Mouse (Mus musculus) hindbrain, embryonic 10.5 days (tissue): ENCODE data around the gene Ghrl. TPM values are rescaled to one million over a fixed set of nuclear protein-coding genes. Genes with fewer than 3 reads are reported as not detected.
"Not testable (repeated sequence)": the region's sequence is repeated elsewhere in the genome, so short reads cannot be mapped to it uniquely, and the experiment has no call there.

Experiments
- DNase-seq: peaks from one replicate; pipeline ENCODE4 v3.0.0-alpha.2; 2017; ENCODE audit warnings: low spot score
- H3K27ac ChIP-seq: fragments of 300-500 bp; sonication (generic); 2 replicates; pipeline ENCODE4 v1.5.1; 2016; ENCODE audit warnings: mild to moderate bottlenecking, moderate library complexity
- H3K27me3 ChIP-seq: fragments of 300-500 bp; sonication (generic); 2 replicates; pipeline ENCODE4 v1.6.1; 2016; ENCODE audit warnings: mild to moderate bottlenecking; ENCODE audit not compliant: poor library complexity, insufficient read depth, severe bottlenecking
- H3K36me3 ChIP-seq: fragments of 300-500 bp; sonication (generic); 2 replicates; pipeline ENCODE4 v1.6.1; 2016; ENCODE audit warnings: mild to moderate bottlenecking, moderate library complexity
- H3K4me1 ChIP-seq: fragments of 300-500 bp; sonication (generic); replicated peaks from 2 replicates; pipeline ENCODE4 v1.6.1; 2016; ENCODE audit warnings: mild to moderate bottlenecking
- H3K4me3 ChIP-seq: fragments of 300-500 bp; sonication (generic); 2 replicates; pipeline ENCODE4 v1.5.1; 2016; ENCODE audit warnings: mild to moderate bottlenecking, moderate library complexity
- H3K9me3 ChIP-seq: fragments of 300-500 bp; sonication (generic); 2 replicates; pipeline ENCODE4 v1.6.1; 2016; ENCODE audit warnings: mild to moderate bottlenecking, moderate library complexity
- WGBS: fragments of 180-500 bp; shearing (Covaris S2); methylation state at CpG from one replicate; pipeline ENCODE4 v1.1.7; 2016; 5-methylcytosine and 5-hydroxymethylcytosine counted together
- polyA plus RNA-seq: library from polyadenylated mRNA; unstranded; fragments of >200 nt; fragmentation: Nextera tagmentation; extraction: Ambion mirVana; gene quantifications from 2 replicates; pipeline ENCODE4 v1.2.1, GENCODE M21; 2016

Ghrl gene
- polyA plus RNA-seq, 1 experiment from 2014 or later = 0.98 TPM

DNA sequence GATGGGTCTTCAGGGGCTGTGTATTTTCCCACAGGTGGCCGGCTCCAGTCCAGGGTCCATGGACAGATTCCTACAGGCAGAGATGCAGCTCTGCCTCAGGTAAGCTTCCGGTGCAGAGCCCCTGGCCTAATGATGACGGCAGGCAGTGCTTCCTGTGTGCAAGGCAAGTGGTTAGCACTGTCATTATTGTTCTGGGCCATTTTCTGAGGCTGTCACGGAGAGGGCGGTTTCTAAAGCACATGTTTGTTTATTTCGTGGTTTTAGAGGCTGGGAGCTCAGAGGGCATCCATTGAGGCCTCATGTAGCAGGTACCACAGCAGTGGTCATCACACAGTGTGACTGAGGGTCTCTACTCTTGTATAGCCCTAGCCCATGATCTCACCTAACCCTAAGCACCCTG, 46.7 kb downstream of the Ghrl start:
- H3K4me3 ChIP-seq = no peak overlapping the region
- WGBS = 87% methylated on average over 6 of the region's 6 CpGs
- H3K27me3 ChIP-seq = no peaks in the 10 kb centered on the region
- no peak overlapping the region for H3K27ac ChIP-seq
- no peaks in the 10 kb centered on the region for H3K36me3 ChIP-seq
- DNase-seq = no peak
- H3K9me3 ChIP-seq = no peaks in the 10 kb centered on the region
- H3K4me1 ChIP-seq = peaks cover 20% of the 10 kb centered on the region

DNA sequence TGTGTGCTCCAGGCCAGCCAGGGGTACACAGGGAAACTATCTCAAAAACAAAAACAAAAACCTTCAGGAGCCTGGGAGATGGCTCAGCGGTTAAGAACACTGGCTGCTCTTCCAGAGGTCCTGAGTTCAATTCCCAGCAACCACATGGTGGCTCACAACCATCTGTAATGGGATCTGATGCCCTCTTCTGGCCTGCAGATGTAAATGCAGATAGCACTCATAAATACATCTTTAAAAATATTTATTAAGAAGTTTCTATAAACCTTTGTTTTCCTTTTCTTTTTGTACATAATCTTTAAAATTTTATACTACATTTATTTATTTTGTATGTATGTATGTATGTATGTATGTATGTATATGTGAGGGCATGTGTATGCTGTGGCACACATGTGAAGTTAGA, 47.7 kb downstream of the Ghrl start:
- not testable (repeated sequence) for DNase-seq, H3K27me3 ChIP-seq, H3K36me3 ChIP-seq, H3K27ac ChIP-seq, H3K9me3 ChIP-seq, H3K4me3 ChIP-seq
- peaks cover 20% of the 10 kb centered on the region for H3K4me1 ChIP-seq
- 81% methylated on average over 1 of the region's 1 CpGs for WGBS

DNA sequence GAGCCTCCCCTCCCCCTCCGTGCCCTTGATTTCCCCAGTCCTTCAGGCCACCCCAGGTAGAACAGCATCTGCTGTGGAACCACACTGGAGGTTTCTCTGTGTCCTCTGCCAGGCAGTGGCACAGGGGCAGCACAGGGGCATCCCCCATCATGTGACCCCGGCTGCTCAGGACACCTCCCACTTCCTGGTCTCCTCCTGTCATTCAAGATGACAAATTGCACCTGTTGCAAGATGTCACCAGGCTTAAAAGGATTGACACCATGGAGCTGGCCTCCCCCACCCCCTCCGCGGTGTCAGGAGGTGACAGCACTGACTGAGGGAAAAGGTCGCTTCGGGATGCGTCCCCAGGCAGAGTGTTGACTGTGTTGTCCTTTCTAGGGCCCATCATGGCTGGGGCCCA, 49.9 kb downstream of the Ghrl start:
- WGBS = 73% methylated on average over 7 of the region's 7 CpGs
- Histone ChIP-seq H3K4me3 (no peak overlapping the region), H3K9me3 (no peaks in the 10 kb centered on the region), H3K27me3 (no peaks in the 10 kb centered on the region), H3K27ac (no peak overlapping the region), H3K36me3 (no peaks in the 10 kb centered on the region), H3K4me1 (peaks cover 20% of the 10 kb centered on the region)
- DNase-seq = no peak

DNA sequence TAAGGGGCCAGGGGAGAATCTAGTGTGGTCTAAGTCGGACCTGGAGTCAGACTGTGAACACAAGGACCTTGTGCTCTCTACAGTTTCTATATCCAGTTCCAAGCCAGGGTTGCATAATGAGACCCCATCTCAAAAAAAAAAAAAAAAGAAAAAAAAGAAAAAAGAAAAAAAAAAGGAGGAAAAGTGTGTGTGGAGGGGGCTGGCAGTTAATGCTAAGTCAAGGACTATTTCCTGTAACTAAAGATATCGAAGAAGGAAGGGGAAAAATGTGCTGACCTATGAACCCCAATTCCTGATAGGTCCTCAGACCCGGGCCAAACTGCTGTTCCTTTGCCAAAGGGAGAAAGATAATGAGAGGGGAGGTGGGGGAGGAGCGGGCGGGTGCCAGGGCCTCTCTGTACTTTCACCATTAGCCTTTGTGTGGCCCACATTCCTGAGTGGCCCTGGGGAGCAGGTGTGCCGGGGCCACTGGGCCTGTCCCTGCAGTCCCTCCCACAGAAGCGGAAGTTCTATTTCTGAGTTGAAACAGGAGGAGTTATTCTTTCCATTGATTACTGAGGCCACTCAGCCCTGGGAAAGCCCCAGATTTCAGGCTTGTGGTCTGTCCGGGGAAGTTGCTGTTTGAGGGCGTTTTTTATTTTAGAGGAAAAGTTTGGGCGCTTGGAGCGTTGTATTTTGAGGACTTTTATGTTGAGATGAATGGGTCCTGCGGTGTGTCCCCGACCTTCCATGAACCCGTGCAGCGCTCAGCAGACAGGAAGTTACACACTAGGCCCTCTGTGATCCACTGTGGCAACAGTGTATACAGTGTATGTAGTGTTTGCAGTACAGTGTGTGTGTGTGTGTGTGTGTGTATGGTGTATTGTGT, 51.2 kb downstream of the Ghrl start:
- 47% methylated on average over 15 of the region's 15 CpGs for WGBS
- H3K36me3 ChIP-seq = no peaks in the 10 kb centered on the region
- peaks cover 20% of the 10 kb centered on the region for H3K4me1 ChIP-seq
- peak; percentile 49 for DNase-seq
- no peaks in the 10 kb centered on the region for H3K27me3 ChIP-seq
- H3K9me3 ChIP-seq = no peaks in the 10 kb centered on the region
- peak overlapping the region; percentile 69 for H3K27ac ChIP-seq
- H3K4me3 ChIP-seq = no peak overlapping the region

DNA sequence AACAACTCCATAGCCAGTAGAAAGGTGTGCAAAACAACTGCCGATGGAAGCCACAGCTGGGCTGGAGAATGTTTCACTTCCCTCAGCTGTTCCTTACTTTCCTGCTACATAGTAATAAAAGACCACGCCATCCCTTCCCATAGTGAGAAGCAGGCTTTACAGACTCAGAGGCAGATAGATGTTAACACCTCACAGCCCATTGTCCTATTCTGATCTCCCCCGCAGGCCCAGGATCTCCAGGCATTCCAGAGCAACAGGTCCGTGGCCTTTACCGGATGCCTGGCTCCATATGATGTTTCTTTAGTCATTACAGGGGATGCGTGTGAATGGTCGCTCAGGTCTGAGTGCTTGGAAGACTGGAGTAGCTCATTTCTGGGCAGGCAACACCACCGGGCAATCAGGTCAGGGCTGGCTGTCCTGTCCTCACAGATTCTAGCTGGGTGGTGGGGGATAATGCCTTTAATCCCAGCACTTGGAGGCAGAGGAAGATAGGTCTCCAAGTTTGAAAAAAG, 52.0 kb downstream of the Ghrl start:
- no peak for DNase-seq
- 69% methylated on average over 8 of the region's 8 CpGs for WGBS
- H3K27me3 ChIP-seq = no peaks in the 10 kb centered on the region
- H3K9me3 ChIP-seq = no peaks in the 10 kb centered on the region
- H3K4me3 ChIP-seq = no peak overlapping the region
- no peaks in the 10 kb centered on the region for H3K36me3 ChIP-seq
- no peak overlapping the region for H3K27ac ChIP-seq
- peaks cover 20% of the 10 kb centered on the region for H3K4me1 ChIP-seq

Other genes starting within 250 kb of the Ghrl start
- gene Il17rc, start 248.5 kb downstream of the Ghrl start, polyA plus RNA-seq = 6.0 and 6.7 TPM in 2 replicates
- 36.7 and 42.5 TPM in 2 replicates for gene Creld1, start 236.6 kb downstream of the Ghrl start, polyA plus RNA-seq
- gene Prrt3, start 217.9 kb downstream of the Ghrl start, polyA plus RNA-seq = 1.8 TPM in 2 replicates
- gene Emc3, start 188.2 kb downstream of the Ghrl start, polyA plus RNA-seq = 79.0 and 81.8 TPM in 2 replicates
- 13.2 and 18.1 TPM in 2 replicates for gene Fancd2, start 188.2 kb downstream of the Ghrl start, polyA plus RNA-seq
- 0.20 and 0.21 TPM in 2 replicates for gene Fancd2os, start 119.2 kb downstream of the Ghrl start, polyA plus RNA-seq
- 209 and 225 TPM in 2 replicates for gene Brk1, start 115.1 kb downstream of the Ghrl start, polyA plus RNA-seq
- 43.0 and 45.8 TPM in 2 replicates for gene Vhl, start 95.9 kb downstream of the Ghrl start, polyA plus RNA-seq
- gene Irak2, start 81.4 kb downstream of the Ghrl start, polyA plus RNA-seq = 5.1 and 6.8 TPM in 2 replicates
- gene Tatdn2, start 22.8 kb downstream of the Ghrl start, polyA plus RNA-seq = 0.41 and 1.2 TPM in 2 replicates
- gene Sec13, start 20.9 kb upstream of the Ghrl start, polyA plus RNA-seq = 291 and 296 TPM in 2 replicates